Mouse (Mus musculus) heart, embryonic 16.5 days (tissue): Measurements from ENCODE around the gene Crybg2. TPM values are rescaled to one million over a fixed set of nuclear protein-coding genes. Genes with fewer than 3 reads are reported as not detected.

Experiments
- ATAC-seq: fragments of 200-750 bp; cut with Nextera tagmentation; replicated peaks from 2 replicates; pipeline ENCODE4 v1.8.0; 2017; ENCODE audit warnings: moderate number of reproducible peaks; ENCODE audit not compliant: insufficient read depth, low FRiP score; ENCODE audit errors: extremely low read depth
- H3K27ac ChIP-seq: fragments of 300-500 bp; sonication (generic); 2 replicates; pipeline ENCODE4 v1.5.1; 2014; ENCODE audit warnings: mild to moderate bottlenecking, low read length, control low read depth, moderate library complexity
- H3K27me3 ChIP-seq: fragments of 300-500 bp; sonication (generic); 2 replicates; pipeline ENCODE4 v1.6.1; 2014; ENCODE audit warnings: low read length, mixed read lengths; ENCODE audit not compliant: control insufficient read depth, insufficient read depth
- H3K36me3 ChIP-seq: fragments of 300-500 bp; sonication (generic); 2 replicates; pipeline ENCODE4 v1.6.1; 2014; ENCODE audit not compliant: control insufficient read depth, insufficient read depth
- H3K4me1 ChIP-seq: fragments of 300-500 bp; sonication (generic); 2 replicates; pipeline ENCODE4 v1.6.1; 2014; ENCODE audit warnings: low read length, mixed read lengths; ENCODE audit not compliant: control insufficient read depth, insufficient read depth
- H3K4me2 ChIP-seq: fragments of 300-500 bp; sonication (generic); 2 replicates; pipeline ENCODE4 v1.6.1; 2014; ENCODE audit warnings: low read depth, mild to moderate bottlenecking, control low read depth, low read length
- H3K4me3 ChIP-seq: fragments of 300-500 bp; sonication (generic); 2 replicates; pipeline ENCODE4 v1.5.1; 2014; ENCODE audit warnings: mild to moderate bottlenecking, control low read depth, low read length
- H3K9ac ChIP-seq: fragments of 300-500 bp; sonication (generic); 2 replicates; pipeline ENCODE4 v1.6.1; 2014; ENCODE audit warnings: low read length, control low read depth
- H3K9me3 ChIP-seq: fragments of 300-500 bp; sonication (generic); replicated peaks from 2 replicates; pipeline ENCODE4 v1.6.1; 2016; ENCODE audit warnings: low read length; ENCODE audit not compliant: control insufficient read depth
- WGBS: fragments of 180-500 bp; shearing (Covaris S2); extraction: QIAGEN DNeasy Blood & Tissue Kit; methylation state at CpG from one replicate; pipeline ENCODE4 v1.1.7; 2014; 5-methylcytosine and 5-hydroxymethylcytosine counted together
- polyA plus RNA-seq: library from polyadenylated mRNA; unstranded; fragments of >200 nt; fragmentation: Nextera tagmentation; extraction: Ambion mirVana; gene quantifications from 2 replicates; pipeline ENCODE4 v1.2.1, GENCODE M21; 2015

Gene Crybg2
- polyA plus RNA-seq, 1 experiment from 2014 or later: 0.91 TPM

GRCm38 (mm10) chr4:134112403-134112802, 51.8 kb downstream of the Crybg2 start:
- Histone ChIP-seq H3K4me2 (no peak overlapping the region), H3K27ac (no peak overlapping the region), H3K27me3 (no peaks in the 10 kb centered on the region), H3K9ac (no peak overlapping the region), H3K4me1 (0 out of 2 replicates have a peak, but pooled peaks cover 3% of the 10 kb centered on the region), H3K36me3 (no peaks in the 10 kb centered on the region), H3K9me3 (no peaks in the 10 kb centered on the region), H3K4me3 (no peak overlapping the region)
- no peak for ATAC-seq
- WGBS: 58% methylated on average over 6 of the region's 6 CpGs

GRCm38 (mm10) chr4:134113356-134113994, 52.9 kb downstream of the Crybg2 start:
- no peak overlapping the region for H3K4me2 ChIP-seq
- H3K4me1 ChIP-seq: 0 out of 2 replicates have a peak, but pooled peaks cover 3% of the 10 kb centered on the region
- no peaks in the 10 kb centered on the region for H3K36me3 ChIP-seq
- ATAC-seq: no peak
- no peaks in the 10 kb centered on the region for H3K9me3 ChIP-seq
- no peak overlapping the region for H3K4me3 ChIP-seq
- no peak overlapping the region for H3K9ac ChIP-seq
- WGBS: 58% methylated on average over 10 of the region's 10 CpGs
- H3K27ac ChIP-seq: no peak overlapping the region
- no peaks in the 10 kb centered on the region for H3K27me3 ChIP-seq

GRCm38 (mm10) chr4:134114038-134114437, 53.4 kb downstream of the Crybg2 start:
- whole genome bisulfite sequencing: 88% methylated on average over 4 of the region's 4 CpGs
- no peaks in the 10 kb centered on the region for H3K9me3 ChIP-seq
- no peak overlapping the region for H3K9ac ChIP-seq
- H3K36me3 ChIP-seq: no peaks in the 10 kb centered on the region
- ATAC-seq: no peak
- H3K4me1 ChIP-seq: 0 out of 2 replicates have a peak, but pooled peaks cover 3% of the 10 kb centered on the region
- no peaks in the 10 kb centered on the region for H3K27me3 ChIP-seq
- no peak overlapping the region for H3K27ac ChIP-seq
- no peak overlapping the region for H3K4me2 ChIP-seq
- H3K4me3 ChIP-seq: no peak overlapping the region

GRCm38 (mm10) chr4:134115215-134116144, 54.9 kb downstream of the Crybg2 start:
- Histone ChIP-seq H3K27ac (peak overlapping the region; percentile 20; the same call in 1 of the 2 replicates), H3K4me3 (no peak overlapping the region), H3K4me1 (0 out of 2 replicates have a peak, but pooled peaks cover 3% of the 10 kb centered on the region), H3K36me3 (no peaks in the 10 kb centered on the region), H3K27me3 (no peaks in the 10 kb centered on the region), H3K9me3 (no peaks in the 10 kb centered on the region), H3K9ac (no peak overlapping the region), H3K4me2 (no peak overlapping the region)
- ATAC-seq: no peak
- 83% methylated on average over 16 of the region's 16 CpGs for WGBS

GRCm38 (mm10) chr4:134116501-134116900, 55.9 kb downstream of the Crybg2 start:
- 84% methylated on average over 2 of the region's 2 CpGs for WGBS
- Histone ChIP-seq H3K36me3 (no peaks in the 10 kb centered on the region), H3K27me3 (no peaks in the 10 kb centered on the region), H3K4me2 (no peak overlapping the region), H3K27ac (peak overlapping the region; percentile 26; the same call in 1 of the 2 replicates), H3K9ac (no peak overlapping the region), H3K9me3 (no peaks in the 10 kb centered on the region), H3K4me1 (no peaks in the 10 kb centered on the region), H3K4me3 (no peak overlapping the region)
- ATAC-seq: no peak

GRCm38 (mm10) chr4:134117012-134117411, 56.4 kb downstream of the Crybg2 start:
- Histone ChIP-seq H3K4me1 (no peaks in the 10 kb centered on the region), H3K36me3 (no peaks in the 10 kb centered on the region), H3K9ac (no peak overlapping the region), H3K9me3 (no peaks in the 10 kb centered on the region), H3K4me2 (no peak overlapping the region), H3K27me3 (no peaks in the 10 kb centered on the region), H3K27ac (peak overlapping the region; percentile 30; the same call in 1 of the 2 replicates), H3K4me3 (no peak overlapping the region)
- WGBS: 59% methylated on average over 8 of the region's 8 CpGs
- ATAC-seq: no peak

- ATAC-seq: no peak; the same call in 1 of the 2 replicates
- H3K27me3 ChIP-seq: no peaks in the 10 kb centered on the region
- H3K4me2 ChIP-seq: peak overlapping the region; percentile 10; the same call in 1 of the 2 replicates
- H3K4me1 ChIP-seq: no peaks in the 10 kb centered on the region
- no peaks in the 10 kb centered on the region for H3K36me3 ChIP-seq
- no peaks in the 10 kb centered on the region for H3K9me3 ChIP-seq
- H3K27ac ChIP-seq: peak overlapping the region; percentile 76
- WGBS: 56% methylated on average over 14 of the region's 14 CpGs
- no peak overlapping the region for H3K4me3 ChIP-seq
- H3K9ac ChIP-seq: peak overlapping the region; percentile 5
These were observed 57.6 kb downstream of the Crybg2 start for GRCm38 (mm10) chr4:134118126-134118800.

- Histone ChIP-seq H3K4me3 (no peak overlapping the region), H3K36me3 (no peaks in the 10 kb centered on the region), H3K4me1 (peaks cover under 1% of the 10 kb centered on the region; the same call in 1 of the 2 replicates), H3K9me3 (no peaks in the 10 kb centered on the region), H3K9ac (peak overlapping the region; percentile 17; the same call in 1 of the 2 replicates), H3K4me2 (no peak overlapping the region), H3K27ac (peak overlapping the region; percentile 76), H3K27me3 (no peaks in the 10 kb centered on the region)
- 74% methylated on average over 5 of the region's 5 CpGs for WGBS
- no peak for ATAC-seq
These were observed 58.4 kb downstream of the Crybg2 start for GRCm38 (mm10) chr4:134119042-134119441.
